Mouse (Mus musculus): Measurements from ENCODE around the gene Mapk1ip1l. TPM values are rescaled to one million over a fixed set of nuclear protein-coding genes. Genes with fewer than 3 reads are reported as not detected.

Gene Mapk1ip1l
- total and polyA plus RNA-seq, 3 experiments = 36.6 to 80.9 (median 51.5) TPM

GRCm38 (mm10) chr14:47370790-47371189, 72.7 kb downstream of the Mapk1ip1l start:
- TF ChIP-seq TCF12 (IDR thresholded peaks at IDR 0.05; ENCODE audit: low read depth, low read length) (no peak), MAFK (IDR thresholded peaks at IDR 0.05; ENCODE audit: insufficient replicate concordance, low read length) (no peak), ZNF384 (IDR thresholded peaks at IDR 0.05; ENCODE audit: low read depth, low read length) (no peak), POLR2AphosphoS2 (IDR thresholded peaks at IDR 0.05; ENCODE audit: low read depth, low read length) (no peak), ZKSCAN1 (IDR thresholded peaks at IDR 0.05; ENCODE audit: borderline replicate concordance, low read depth, low read length) (no peak), SMC3 (IDR thresholded peaks at IDR 0.05; ENCODE audit: low read depth, low read length) (no peak), KAT2A (IDR thresholded peaks at IDR 0.05; ENCODE audit: insufficient replicate concordance, low read length) (no peak), EP300 (IDR thresholded peaks at IDR 0.05; ENCODE audit: low read length) (no peak), RCOR1 (conservative IDR thresholded peaks at IDR 0.05; ENCODE audit: low read depth, low read length) (no peak), ELF1 (IDR thresholded peaks at IDR 0.05; ENCODE audit: low read depth, low read length) (no peak), MEF2A (IDR thresholded peaks at IDR 0.05; ENCODE audit: borderline replicate concordance, low read depth, low read length) (no peak), JUND (conservative IDR thresholded peaks at IDR 0.05; ENCODE audit: low read depth, low read length) (no peak), HCFC1 (IDR thresholded peaks at IDR 0.05; ENCODE audit: low read depth, low read length) (no peak), UBTF (IDR thresholded peaks at IDR 0.05; ENCODE audit: low read depth, low read length) (no peak), NELFE (IDR thresholded peaks at IDR 0.05; ENCODE audit: low read depth, low read length) (no peak), USF1 (IDR thresholded peaks at IDR 0.05; ENCODE audit: low read depth, low read length) (no peak)
- Histone ChIP-seq H3K27ac (ENCODE audit: insufficient read depth, low read depth) (no peak overlapping the region), H3K9ac (ENCODE audit: insufficient read depth, low read depth) (no peak overlapping the region), H3K4me3 (replicated peaks in 1 of 3; ENCODE audit: low read depth in 2 of 3, low read length in 2 of 3, poor library complexity in 1 of 3) (no peak overlapping the region), H3K27me3 (replicated peaks) (no peaks in the 10 kb centered on the region), H3K4me1 (ENCODE audit: control insufficient read depth in 1 of 2, insufficient read depth in 2 of 2) (peaks cover 2 to 9% of the 10 kb centered on the region in 2 experiments; a peak in 2 of 4 replicates), H3K4me2 (ENCODE audit: insufficient read depth, low read depth, poor library complexity, severe bottlenecking) (no peak overlapping the region), H3K36me3 (replicated peaks in 1 of 2; ENCODE audit: control insufficient read depth in 1 of 2, insufficient read depth in 1 of 2, low read length in 1 of 2) (no peaks in the 10 kb centered on the region), H3K79me2 (replicated peaks; ENCODE audit: control insufficient read depth, extremely low read depth, insufficient read depth, poor library complexity, severe bottlenecking) (no peaks in the 10 kb centered on the region), H3K9me3 (replicated peaks; ENCODE audit: low read length) (no peaks in the 10 kb centered on the region)
- no peak for DNase-seq (ENCODE audit: extremely low read depth)
- in situ Hi-C loops (cut with MboI; ENCODE audit: low pct_ligation_motif_present, low pct_unique_long_range_greater_than_20kb, low sequenced_read_pairs) = no loop called here
- dilution Hi-C loops (cut with MboI; ENCODE audit: extremely low pct_ligation_motif_present, extremely low pct_unique_long_range_greater_than_20kb, low sequenced_read_pairs) = no loop called here

GRCm38 (mm10) chr14:47371689-47372088, 73.6 kb downstream of the Mapk1ip1l start:
- Histone ChIP-seq H3K9me3 (replicated peaks; ENCODE audit: low read length) (no peaks in the 10 kb centered on the region), H3K4me3 (replicated peaks in 1 of 3; ENCODE audit: low read depth in 2 of 3, low read length in 2 of 3, poor library complexity in 1 of 3) (no peak overlapping the region), H3K27me3 (replicated peaks) (no peaks in the 10 kb centered on the region), H3K9ac (ENCODE audit: insufficient read depth, low read depth) (no peak overlapping the region), H3K79me2 (replicated peaks; ENCODE audit: control insufficient read depth, extremely low read depth, insufficient read depth, poor library complexity, severe bottlenecking) (no peaks in the 10 kb centered on the region), H3K4me1 (ENCODE audit: control insufficient read depth in 1 of 2, insufficient read depth in 2 of 2) (peaks cover 2 to 9% of the 10 kb centered on the region in 2 experiments; a peak in 2 of 4 replicates), H3K36me3 (replicated peaks in 1 of 2; ENCODE audit: control insufficient read depth in 1 of 2, insufficient read depth in 1 of 2, low read length in 1 of 2) (no peaks in the 10 kb centered on the region), H3K4me2 (ENCODE audit: insufficient read depth, low read depth, poor library complexity, severe bottlenecking) (no peak overlapping the region), H3K27ac (ENCODE audit: insufficient read depth, low read depth) (no peak overlapping the region)
- DNase-seq (ENCODE audit: extremely low read depth) = no peak
- TF ChIP-seq UBTF (IDR thresholded peaks at IDR 0.05; ENCODE audit: low read depth, low read length) (no peak), EP300 (IDR thresholded peaks at IDR 0.05; ENCODE audit: low read length) (no peak), JUND (conservative IDR thresholded peaks at IDR 0.05; ENCODE audit: low read depth, low read length) (no peak), MXI1 (IDR thresholded peaks at IDR 0.05; ENCODE audit: low read depth, low read length) (no peak), KAT2A (IDR thresholded peaks at IDR 0.05; ENCODE audit: insufficient replicate concordance, low read length) (no peak), NELFE (IDR thresholded peaks at IDR 0.05; ENCODE audit: low read depth, low read length) (no peak)
- in situ Hi-C loops (cut with MboI; ENCODE audit: low pct_ligation_motif_present, low pct_unique_long_range_greater_than_20kb, low sequenced_read_pairs) (no loop called here), dilution Hi-C loops (cut with MboI; ENCODE audit: extremely low pct_ligation_motif_present, extremely low pct_unique_long_range_greater_than_20kb, low sequenced_read_pairs) (no loop called here)

Other genes with a start within 250 kb of the Mapk1ip1l start
- gene Gch1, start 108.9 kb upstream of the Mapk1ip1l start, total RNA-seq (2012; rRNA removed) = 3.1 and 5.7 TPM in 2 replicates
- gene Gch1, start 108.9 kb upstream of the Mapk1ip1l start, total RNA-seq (2014; rRNA removed) = 6.4 and 6.5 TPM in 2 replicates
- 5.2 and 5.7 TPM in 2 replicates for gene Gch1, start 108.9 kb upstream of the Mapk1ip1l start, polyA plus RNA-seq (2012; ENCODE audit: insufficient read length, low read depth)
- gene Wdhd1, start 21.4 kb upstream of the Mapk1ip1l start, total RNA-seq (2012; rRNA removed) = 37.1 and 46.3 TPM in 2 replicates
- 61.4 and 63.2 TPM in 2 replicates for gene Wdhd1, start 21.4 kb upstream of the Mapk1ip1l start, total RNA-seq (2014; rRNA removed)
- gene Wdhd1, start 21.4 kb upstream of the Mapk1ip1l start, polyA plus RNA-seq (2012; ENCODE audit: insufficient read length, low read depth) = 81.0 and 92.8 TPM in 2 replicates
- gene Socs4, start 21.3 kb upstream of the Mapk1ip1l start, total RNA-seq (2012; rRNA removed) = 7.0 and 7.3 TPM in 2 replicates
- 12.7 and 13.2 TPM in 2 replicates for gene Socs4, start 21.3 kb upstream of the Mapk1ip1l start, total RNA-seq (2014; rRNA removed)
- 20.7 and 25.1 TPM in 2 replicates for gene Socs4, start 21.3 kb upstream of the Mapk1ip1l start, polyA plus RNA-seq (2012; ENCODE audit: insufficient read length, low read depth)
- 1.3 and 1.8 TPM in 2 replicates for gene Lgals3, start 69.5 kb downstream of the Mapk1ip1l start, total RNA-seq (2012; rRNA removed)
- not detected in 2 replicates for gene Lgals3, start 69.5 kb downstream of the Mapk1ip1l start, total RNA-seq (2014; rRNA removed)
- gene Lgals3, start 69.5 kb downstream of the Mapk1ip1l start, polyA plus RNA-seq (2012; ENCODE audit: insufficient read length, low read depth) = 0.29 and 0.30 TPM in 2 replicates
- 48.9 and 50.8 TPM in 2 replicates for gene Dlgap5, start 120.1 kb downstream of the Mapk1ip1l start, total RNA-seq (2012; rRNA removed)
- gene Dlgap5, start 120.1 kb downstream of the Mapk1ip1l start, total RNA-seq (2014; rRNA removed) = 53.5 and 59.9 TPM in 2 replicates
- gene Dlgap5, start 120.1 kb downstream of the Mapk1ip1l start, polyA plus RNA-seq (2012; ENCODE audit: insufficient read length, low read depth) = 57.0 and 62.9 TPM in 2 replicates
- 11.9 and 12.8 TPM in 2 replicates for gene Fbxo34, start 152.2 kb downstream of the Mapk1ip1l start, total RNA-seq (2012; rRNA removed)
- gene Fbxo34, start 152.2 kb downstream of the Mapk1ip1l start, total RNA-seq (2014; rRNA removed) = 11.1 and 11.6 TPM in 2 replicates
- 24.7 and 25.9 TPM in 2 replicates for gene Fbxo34, start 152.2 kb downstream of the Mapk1ip1l start, polyA plus RNA-seq (2012; ENCODE audit: insufficient read length, low read depth)